Mouse (Mus musculus) lung, postnatal 10 days (tissue): ENCODE data around the gene Ptges.
"Not testable (repeated sequence)": the region's sequence is repeated elsewhere in the genome, so short reads cannot be mapped to it uniquely, and the experiment has no call there.

Experiments
- DNase-seq: peaks from one replicate; pipeline ENCODE4 v3.0.0; 2021

Gene Ptges

DNA sequence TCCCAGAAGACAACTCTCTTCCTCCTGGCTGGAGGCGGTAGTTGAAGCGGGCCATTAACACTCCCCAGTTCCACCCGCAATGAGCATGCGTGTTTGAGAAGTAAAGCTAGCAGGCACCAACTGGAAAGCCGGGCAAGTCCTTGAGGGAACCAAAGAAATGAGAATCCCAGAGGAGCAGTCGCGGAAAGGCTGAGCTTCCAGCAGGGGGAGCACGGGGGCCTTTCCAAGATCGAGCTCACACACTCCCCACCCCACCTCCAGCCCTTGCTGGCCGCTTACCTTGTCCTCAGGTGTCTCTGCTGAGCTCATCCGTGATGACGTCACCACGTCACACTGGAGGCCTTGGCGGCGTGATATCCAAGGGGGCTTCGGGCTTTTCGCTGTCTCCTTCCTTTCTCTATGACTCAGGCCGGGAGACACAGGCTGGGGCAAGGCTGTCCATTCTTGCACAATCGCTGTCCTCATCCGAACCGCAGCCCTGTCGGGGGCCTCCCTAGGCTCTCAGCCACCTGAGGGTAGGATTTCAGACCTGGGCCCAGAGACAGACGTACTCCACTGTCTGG is at the start of gene Ptges:
Ptges (minus strand) TSS at position 381 of the 563 bp plus-strand sequence.
- DNase-seq: peak; percentile 84

DNA sequence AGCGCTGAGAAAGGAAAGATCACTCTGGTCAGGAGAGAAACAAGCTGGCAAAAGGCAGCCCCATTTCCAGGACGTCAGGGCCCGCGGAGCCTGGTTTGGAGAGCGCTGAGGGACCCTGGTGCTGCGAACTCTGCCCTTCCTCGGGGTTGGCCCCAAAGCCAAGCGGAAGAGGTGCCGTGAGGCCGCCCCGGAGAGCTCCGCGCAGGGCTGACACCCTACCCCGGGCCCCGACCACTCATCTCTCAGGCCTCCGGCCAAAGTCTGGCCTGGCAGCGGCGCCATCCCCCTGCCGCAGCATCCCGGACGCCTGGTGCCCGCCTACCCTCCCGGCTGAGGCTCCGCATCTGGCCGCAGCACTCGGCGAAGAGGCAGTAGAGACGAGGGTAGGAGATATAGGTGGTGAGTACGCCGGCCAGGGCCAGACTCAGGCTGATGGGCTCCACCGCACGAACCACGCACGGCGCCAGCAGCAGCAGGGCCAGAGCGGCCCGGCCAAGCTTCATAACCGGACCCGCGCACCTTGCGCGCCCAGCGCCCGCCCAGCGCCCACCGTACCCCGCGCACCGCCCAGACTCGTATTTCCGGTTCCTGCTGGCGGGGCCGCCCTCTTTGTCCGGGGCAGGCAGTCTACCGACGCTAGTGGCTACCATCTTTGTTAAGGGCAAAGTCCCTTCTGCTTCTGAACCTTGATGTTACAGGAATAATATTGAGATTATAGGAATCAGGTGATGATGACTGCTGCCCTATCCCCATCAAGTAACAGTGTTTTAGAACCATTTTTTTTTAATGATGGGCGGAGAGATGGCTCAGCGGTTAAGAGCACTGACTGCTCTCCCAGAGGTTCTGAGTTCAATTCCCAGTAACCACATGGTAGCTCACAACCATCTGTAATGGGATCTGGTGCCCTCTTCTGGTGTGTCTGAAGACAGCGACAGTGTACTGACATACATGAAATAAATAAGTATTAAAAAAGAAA is 38.0 kb upstream of the Ptges start, which contains the start of gene Tor1a:
Tor1a (minus strand) TSS at position 582 of the 976 bp plus-strand sequence.
- DNase-seq: peak; percentile 92

DNA sequence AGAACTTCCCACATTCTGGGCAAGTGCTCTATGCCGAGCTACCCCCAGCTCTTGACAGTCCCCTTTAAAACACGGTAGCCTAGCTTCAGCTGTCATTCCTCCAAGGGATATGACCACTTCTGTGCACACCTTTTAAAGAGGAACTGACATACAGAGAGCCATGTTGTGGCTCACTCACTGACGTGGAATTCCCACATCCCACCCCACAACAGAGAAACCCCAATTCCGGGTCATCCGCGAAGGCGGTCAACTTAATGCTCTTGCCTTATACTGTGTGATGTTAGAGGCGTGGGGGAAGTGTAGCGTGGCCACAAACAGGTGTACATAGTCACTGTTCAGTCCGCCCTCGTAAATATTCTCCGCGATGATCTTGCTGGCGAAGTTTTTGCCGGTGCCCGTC is 37.2 kb upstream of the Ptges start:
- no peak for DNase-seq

GRCm38 (mm10) chr2:30965627-30966026 is 36.0 kb upstream of the Ptges start:
- DNase-seq: no peak

- no peak for DNase-seq
Observed at GRCm38 (mm10) chr2:30962570-30963254, 33.0 kb upstream of the Ptges start.

GRCm38 (mm10) chr2:30959856-30960255 is 30.2 kb upstream of the Ptges start:
- DNase-seq: no peak

DNA sequence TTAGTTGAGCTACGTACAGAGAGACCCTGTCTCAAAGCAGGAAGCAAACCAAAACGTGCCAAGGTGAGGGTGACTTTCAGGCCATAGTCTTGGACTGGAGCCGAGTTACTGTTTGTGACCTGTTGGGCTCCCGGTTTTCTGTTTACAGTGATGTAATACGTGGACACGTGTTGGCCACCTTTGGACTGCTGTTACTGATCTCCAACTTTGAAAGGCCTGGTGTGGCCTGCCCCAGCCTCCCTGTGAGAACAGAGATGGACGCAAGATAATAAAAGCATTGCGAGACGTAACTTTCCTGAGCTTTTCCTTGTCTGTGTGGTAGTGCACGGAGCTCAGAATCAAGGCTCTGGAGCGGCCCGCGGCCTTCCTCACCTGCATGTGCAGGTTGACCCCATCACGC is 29.1 kb upstream of the Ptges start:
- DNase-seq: no peak

DNA sequence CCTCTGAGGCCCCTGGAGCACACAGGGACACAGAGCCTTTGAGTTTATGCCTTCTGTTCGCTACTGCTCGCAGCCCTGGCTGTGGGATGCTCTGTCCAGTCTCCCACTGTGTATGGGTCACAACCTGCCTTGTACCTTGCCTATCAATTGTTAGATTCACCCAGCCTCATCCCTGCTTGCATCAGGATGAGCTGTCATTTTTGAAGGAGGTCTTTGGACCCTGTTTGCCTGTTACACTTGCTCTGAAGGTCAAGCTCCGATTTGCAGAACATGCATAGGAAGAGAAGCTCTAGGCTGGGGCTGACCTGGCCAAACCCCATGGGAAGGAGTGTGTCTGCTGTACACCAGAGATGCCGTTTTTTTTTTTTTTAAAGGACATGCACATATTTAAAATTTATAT is 27.8 kb upstream of the Ptges start:
- DNase-seq: no peak

DNA sequence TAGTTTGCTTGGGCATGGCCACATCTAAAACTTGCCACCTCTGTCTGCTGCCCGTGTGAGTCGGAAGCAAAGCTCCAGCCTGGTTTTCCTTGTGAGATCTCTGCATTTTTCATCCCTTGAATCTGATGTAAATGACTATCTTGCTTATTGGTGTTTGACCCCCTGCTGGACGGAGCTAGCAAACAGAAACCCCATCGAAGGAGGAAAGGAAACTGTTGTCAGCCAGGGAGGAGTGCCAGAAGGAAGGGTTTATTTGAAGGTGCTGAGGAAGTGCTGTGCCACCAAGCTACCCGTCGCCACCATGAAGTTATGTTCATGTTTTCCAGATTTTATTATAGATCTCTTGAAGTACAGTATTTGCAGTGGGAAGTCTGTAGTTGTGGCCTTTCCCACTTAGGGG is 25.1 kb upstream of the Ptges start:
- DNase-seq: no peak

DNA sequence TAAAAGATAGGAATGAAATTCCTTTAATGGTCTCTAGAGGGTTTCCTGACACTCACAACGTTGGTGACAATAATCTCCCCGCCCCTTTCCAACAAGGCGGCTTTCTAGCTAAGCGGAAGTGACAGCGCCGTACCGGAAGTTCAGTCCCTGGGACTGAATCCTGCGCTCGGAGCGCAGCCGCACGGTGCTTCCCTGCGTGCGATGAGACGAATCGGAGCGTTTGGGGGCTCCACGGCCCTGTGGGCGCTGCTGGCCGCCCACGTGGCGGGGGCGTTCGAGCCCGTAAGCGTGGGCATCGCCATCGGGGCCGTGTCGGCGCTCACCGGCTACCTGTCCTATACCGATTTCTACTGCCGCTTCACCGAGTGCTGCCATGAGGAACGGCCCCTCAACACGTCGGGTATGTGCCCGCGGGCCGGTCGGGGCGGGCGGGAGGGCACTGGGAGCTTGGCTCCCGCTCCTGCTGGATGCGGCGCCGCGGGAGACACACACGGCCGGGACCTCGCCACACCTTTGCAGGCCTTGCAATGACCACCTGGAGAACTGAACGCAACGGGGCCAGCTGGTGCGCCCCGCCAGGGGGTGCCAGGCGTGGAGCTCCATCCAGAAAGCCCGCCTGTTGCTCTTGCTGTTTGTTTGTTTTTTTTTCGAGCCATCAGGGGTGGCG is 23.3 kb upstream of the Ptges start, which contains the start of gene Tor1b:
Tor1b (plus strand) TSS at position 136 of the 667 bp plus-strand sequence.
- DNase-seq: peak; percentile 93

- DNase-seq: no peak
Observed at GRCm38 (mm10) chr2:30952457-30952823, 22.8 kb upstream of the Ptges start.

DNA sequence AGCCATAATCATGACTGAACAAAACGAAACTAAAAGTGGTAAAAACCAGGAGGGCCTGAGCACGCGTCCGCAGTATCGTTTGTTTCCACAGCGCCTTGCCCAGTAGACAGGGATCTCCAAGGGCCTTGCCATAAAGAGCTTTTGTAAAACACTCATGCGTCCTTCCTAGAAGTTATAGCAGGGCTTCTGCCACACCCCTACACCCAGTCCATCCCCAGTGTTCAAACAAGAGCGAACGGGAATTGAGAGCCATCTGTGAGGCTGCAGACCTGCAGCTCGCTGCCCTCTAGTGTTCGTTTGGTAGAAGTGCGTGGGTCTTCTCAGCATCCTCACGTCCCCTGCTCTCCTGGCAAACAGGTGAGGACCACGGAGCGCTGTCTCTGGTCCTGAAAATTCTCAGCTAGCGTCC is 12.9 kb upstream of the Ptges start:
- DNase-seq: peak; percentile 79

DNA sequence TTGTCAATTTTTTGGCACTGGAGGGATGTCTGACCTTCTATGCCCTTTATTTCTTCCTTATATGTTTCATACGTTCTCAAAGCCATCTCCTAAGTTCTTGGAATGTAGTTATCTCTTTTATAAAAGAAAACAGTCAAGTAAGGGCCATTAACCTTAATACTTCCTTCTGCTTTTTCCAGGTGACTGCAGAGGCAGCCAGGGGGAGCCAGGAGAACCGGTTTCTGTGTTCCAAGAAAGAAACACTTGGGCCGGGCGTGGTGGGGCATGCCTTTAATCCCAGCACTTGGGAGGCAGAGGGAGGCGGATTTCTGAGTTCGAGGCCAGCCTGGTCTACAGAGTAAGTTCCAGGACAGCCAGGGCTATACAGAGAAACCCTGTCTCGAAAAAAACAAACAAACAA is 12.5 kb upstream of the Ptges start:
- DNase-seq: not testable (repeated sequence)

- DNase-seq: no peak
Observed at GRCm38 (mm10) chr2:30941586-30941985, 11.9 kb upstream of the Ptges start.

DNA sequence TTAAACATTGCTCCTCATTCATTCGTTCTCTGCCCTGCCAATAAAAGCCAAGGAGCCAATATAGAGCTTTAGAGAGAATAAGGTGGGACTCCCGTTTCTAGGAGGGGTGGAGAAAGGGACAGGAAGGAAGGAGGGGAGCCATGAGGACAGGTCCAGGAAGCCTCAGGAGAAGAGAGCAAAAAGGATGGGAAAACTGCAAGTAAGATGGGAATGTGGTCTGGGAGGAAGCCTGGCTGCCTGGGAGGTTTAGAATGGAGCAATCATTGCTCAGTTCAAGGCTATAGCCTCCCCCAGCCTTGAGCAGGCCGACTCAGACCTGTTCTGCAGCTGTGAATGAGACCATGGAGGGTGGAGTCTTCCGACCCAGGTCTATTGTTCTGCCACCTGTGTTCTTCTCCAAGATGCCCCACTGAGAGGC is 8.9 kb upstream of the Ptges start:
- no peak for DNase-seq

GRCm38 (mm10) chr2:30937731-30938130 is 8.1 kb upstream of the Ptges start:
- DNase-seq: peak; percentile 41

DNA sequence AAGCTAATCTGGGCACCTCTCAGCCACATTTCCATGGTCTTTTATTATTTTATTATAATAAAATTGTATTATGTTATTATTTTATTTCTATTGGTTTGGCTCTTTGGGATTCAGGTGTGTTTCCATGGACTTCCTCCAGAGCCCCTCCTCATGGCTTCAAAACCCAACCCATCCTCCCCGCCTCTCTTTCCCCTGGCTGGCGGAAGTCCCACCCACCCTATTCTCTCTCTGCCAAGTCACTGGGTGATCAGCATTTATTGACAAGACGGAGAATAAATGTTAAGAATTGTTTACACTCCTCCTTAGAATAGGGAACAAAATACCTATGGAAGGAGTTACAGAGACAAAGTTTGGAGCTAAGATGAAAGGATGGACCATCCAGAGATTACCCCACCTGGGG is 7.1 kb upstream of the Ptges start:
- DNase-seq: no peak

DNA sequence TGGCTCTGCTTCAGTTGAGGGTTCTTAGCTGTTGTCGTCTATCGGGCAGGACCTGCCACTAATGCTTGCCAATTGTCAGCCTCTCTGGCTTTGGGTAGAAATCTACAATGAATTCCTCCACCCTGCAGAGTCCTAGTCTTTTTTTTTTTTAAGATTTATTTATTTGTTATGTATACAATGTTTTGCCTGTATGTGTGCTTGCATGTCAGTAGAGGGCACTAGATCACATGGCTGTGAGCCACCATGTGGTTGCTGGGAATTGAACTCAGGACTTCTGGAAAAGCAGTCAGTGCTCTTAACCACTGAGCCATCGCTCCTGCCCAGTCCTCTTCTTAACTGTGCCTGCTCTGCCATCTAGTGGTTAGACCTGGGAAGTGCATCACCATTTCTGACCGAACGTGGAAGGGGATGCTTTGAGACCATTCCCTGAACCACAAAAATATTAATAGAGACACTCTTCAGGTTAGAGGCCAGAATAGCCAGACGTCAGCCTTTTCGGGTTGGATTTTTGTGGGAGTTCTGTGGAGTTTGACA is 4.3 kb upstream of the Ptges start:
- peak; percentile 90 for DNase-seq

- DNase-seq: no peak
Observed at GRCm38 (mm10) chr2:30933032-30933431, 3.4 kb upstream of the Ptges start.

- peak; percentile 21 for DNase-seq
Observed at GRCm38 (mm10) chr2:30931922-30932321, 2.3 kb upstream of the Ptges start.

DNA sequence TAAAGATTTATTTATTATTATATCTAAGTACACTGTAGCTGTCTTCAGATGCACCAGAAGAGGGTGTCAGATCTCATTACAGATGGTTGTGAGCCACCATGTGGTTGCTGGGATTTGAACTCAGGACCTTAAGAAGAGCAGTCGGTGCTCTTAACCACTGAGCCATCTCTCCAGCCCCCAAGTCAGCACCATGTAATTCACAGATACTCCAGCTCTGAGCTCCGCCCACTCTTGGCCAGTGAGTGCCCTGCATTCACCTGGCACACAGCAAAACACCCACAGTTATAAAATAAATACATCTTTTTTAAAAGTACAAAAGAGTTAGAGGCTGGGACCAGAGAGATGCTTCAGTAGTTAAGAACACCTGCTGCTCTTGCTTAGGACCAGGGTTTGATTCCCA is 1.2 kb upstream of the Ptges start:
- not testable (repeated sequence) for DNase-seq

DNA sequence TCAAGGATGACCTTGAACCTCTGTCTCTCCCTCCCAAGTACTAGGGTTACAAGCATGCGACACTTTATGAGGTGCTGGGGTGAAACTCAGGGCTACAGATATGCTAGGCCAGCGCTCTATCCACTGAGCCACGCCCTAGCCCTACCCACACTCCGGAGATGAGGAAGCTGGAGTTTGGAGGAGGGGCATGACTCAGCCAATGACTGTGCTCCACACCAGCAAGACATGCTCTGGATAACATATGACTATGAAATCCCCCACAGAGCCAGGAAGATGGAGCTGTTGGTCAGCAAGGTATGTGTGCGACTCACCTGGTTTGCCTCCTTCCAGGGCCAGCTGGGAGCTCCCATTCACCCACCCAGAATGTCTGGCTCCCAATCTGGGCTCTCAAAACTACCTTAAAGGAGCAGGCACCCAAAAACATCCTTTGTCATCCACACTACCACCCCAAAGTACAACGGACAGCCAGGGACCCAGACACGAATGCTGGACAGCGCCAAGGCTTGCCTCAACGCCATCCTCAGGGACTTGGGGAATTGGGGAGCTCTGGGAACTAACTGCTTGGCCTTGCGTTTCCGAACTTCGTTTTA is 675 bp downstream of the Ptges start:
- peak; percentile 70 for DNase-seq
